Mouse (Mus musculus) 3T3-L1 (cell line): ENCODE results near the gene Ctsw.
A peak's percentile ranks its signal among the peaks of the same experiment; 100 is the strongest.

Experiments used
- DNase-seq: peaks from one replicate; pipeline ENCODE4 v3.0.0-alpha.2; 2015; ENCODE audit warnings: low read depth, low spot score

Gene Ctsw

DNA sequence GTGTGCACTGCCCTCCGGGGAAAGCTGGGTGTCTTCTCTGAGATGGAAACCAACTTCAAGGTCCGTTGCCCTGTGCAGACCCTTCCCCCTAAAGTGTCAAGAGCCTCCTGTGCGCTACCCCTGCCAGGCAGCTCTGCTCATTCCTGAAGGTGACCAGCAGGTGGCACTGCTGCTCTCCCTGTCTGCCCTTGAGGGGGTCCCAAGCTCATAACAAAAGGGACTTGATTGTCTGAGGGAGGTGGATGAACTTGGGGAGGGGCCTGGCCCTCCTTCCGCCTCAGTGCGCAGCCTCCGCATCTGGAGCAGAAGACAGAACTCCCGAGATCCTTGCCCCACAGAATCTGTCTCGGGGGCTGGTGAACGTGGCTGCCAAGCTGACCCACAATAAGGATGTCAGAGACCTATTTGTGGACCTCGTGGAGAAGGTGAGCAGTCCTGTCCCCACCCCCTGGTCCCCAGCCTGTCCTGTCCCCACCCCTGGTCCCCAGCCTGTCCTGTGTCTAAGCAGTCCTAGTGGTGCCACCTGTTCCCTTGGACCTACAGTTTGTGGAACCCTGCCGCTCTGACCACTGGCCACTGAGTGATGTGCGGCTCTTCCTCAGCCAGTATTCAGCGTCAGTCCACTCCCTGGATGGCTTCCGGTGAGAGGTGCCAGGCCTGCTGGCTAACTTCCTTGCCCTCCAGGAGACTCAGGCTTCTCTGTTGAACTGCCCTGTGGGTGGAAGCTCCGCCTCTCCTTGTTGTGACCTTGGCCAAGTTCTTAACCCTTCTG, 4.3 kb downstream of the Ctsw start:
- DNase-seq: peak; percentile 59

DNA sequence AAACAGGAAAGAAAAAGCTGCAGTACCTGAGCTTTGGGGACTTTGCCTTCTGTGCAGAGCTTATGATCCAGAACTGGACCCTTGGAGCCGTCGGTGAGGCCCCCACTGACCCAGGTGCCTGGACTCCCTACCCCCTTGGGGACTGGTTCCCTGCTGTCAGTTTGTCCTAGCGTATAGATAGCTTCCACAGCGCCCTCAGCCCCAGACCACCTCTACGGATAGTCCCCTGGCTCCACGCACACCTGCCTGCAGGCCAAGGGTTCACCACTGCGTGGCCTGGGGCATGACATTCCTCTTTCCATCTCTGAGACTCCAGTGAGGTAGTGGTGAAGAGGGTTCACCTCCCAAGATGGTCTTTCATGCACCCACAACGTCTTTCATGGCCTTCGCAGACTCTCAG, 5.1 kb downstream of the Ctsw start:
- DNase-seq: no peak

DNA sequence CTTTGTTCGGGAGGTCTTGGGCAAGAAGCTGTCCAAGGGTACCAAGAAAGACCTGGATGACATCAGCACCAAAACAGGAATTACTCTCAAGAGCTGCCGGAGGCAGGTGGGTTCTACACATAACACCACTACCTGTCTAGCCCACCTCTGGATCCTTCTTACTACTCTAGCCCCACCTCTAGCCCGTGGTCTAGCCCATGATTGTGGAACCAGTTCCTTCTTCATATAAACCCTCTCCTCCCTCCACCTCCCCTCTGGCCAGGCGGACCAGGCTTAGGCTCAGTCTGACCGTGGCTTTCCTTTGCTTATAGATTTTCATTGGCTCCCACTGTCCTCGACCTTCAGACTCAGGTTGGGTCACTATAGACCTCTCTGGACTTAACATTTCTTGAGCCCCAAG, 6.9 kb downstream of the Ctsw start:
- DNase-seq: no peak

DNA sequence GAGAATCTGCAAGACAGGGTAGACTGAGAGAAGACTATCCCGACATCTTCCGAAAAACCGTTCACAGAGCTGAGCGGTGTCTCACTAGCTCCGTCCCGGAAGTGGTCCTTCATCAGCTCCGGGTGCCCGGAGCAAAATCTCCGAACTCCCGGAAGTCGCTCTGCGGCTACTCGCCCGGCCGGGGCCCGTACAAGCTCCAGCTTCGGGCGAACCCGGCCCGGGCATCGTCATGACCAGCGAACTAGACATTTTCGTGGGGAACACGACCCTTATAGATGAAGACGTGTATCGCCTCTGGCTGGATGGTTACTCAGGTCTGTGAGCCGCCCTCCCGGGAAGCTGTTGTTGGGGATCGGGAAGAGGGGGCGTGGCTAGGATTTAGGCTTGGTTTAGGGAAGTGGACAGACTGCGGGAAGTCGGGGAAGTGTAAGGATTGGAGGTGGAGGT, 7.8 kb downstream of the Ctsw start, which contains the start of gene Fibp:
Gene Fibp (plus strand): TSS at position 151 of the 447 bp plus-strand sequence.
- peak; percentile 94 for DNase-seq

DNA sequence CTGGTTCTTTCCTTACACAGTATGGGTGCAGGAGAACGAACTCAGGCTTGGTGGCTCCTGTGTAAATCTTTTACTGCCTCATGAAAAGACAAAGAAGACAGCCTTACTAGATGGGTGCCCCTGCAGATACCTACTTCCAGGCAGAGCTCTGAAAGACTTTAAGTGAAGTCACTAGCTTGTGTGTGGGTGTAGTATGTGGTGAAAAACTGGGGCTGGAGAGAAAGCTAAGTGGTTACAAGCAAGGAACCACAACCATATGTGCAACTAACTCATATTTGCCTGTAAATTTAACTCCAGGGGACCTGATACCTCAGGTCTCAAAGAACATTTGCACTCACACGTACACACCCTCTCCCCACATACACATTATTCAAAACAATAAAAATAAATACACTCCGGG, 8.4 kb downstream of the Ctsw start:
- DNase-seq: peak; percentile 43

DNA sequence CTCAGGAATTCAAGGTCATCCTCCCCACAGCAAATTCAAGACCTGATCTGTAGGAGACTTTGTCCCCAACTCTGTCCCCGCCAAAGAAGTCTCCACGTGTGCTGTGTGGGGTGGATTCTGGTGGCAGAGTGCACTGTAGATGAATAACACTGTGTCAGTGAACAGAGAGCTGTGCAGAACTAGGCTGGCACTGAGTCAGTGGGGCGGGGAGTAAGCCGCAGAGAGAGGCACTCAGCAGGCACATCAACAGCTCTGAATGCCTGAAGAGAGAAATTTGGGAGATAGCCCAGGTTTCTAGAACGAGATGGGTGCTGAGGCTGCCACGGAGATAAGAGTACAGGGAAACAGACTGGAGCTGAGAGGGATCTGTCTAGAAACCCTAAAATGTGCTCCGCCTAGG, 9.3 kb downstream of the Ctsw start:
- peak; percentile 80 for DNase-seq

DNA sequence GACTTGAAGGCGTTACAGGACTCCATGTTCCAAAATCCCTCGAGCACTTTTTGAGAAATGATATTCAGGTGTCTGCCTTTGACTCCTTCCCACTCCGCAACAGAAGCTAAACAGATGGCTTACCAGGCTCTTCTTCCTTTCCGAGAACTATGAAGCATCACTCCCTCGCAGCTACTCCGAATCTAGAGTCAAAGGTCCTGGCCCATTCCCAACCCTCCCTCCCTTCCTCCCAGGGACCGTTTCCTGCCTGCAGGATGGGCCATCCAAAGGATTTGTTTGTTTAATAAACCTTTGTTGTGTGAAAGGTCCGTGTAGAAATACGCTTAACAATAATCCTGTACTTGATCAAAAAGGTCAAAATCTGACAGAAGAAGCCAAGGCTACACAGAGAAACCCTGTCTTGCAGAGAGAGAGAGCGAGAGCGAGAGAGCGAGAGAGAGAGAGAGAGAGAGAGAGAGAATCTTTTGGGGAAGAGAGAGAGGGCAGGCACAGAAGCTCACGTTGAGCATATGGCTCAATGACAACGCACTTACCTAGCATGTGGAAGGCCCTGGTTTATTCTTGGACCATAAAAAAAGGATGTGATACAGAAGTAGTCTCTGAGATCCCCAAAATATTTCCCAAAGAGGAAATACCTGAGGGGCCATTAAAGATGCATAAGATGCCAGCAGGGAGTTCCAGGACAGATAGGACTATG, 10.4 kb downstream of the Ctsw start, which contains the start of gene Ccdc85b:
Gene Ccdc85b (minus strand): TSS at position 149 of the 697 bp plus-strand sequence.
- no peak for DNase-seq

DNA sequence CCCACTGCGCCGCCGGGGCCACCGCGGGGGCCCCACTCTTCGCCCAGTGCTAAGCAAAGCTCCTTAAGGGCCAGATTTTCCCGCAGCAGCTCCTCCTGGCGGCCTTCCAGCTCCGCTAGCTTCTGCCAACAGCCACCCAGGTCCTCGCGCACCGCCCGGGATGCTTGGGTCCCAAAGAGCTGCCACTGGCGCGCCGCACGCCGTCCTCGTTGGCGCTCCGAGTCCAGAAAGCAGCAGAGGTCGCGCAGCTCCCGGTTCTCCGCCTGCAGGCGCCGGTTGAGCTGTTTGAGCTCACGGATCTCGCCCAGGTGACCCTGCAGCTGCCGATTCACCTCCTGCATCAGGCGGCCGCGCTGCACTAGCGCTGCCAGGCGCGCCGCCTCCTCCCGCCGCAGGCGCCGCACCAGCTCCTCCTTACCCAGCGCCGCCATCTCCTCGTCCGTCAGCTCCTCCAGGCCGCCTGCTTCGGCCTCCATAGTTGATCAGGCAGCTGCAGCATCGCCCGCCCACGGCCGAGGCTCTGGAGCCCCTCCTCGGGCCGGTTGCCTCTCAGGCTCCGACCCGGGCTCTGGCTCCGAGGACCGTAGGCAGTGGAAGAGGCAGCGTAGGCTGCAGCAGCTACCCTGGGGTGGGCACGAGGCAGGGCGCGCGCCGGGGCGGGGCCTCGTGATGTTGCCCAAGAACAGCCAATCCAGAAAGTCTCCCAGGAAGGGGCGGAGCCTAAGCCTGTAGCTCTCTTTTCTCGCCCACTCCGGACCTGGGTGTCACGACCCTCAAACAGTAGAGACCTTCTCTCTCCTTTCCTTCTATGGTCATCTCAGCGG, 11.2 kb downstream of the Ctsw start:
- DNase-seq: peak; percentile 97

DNA sequence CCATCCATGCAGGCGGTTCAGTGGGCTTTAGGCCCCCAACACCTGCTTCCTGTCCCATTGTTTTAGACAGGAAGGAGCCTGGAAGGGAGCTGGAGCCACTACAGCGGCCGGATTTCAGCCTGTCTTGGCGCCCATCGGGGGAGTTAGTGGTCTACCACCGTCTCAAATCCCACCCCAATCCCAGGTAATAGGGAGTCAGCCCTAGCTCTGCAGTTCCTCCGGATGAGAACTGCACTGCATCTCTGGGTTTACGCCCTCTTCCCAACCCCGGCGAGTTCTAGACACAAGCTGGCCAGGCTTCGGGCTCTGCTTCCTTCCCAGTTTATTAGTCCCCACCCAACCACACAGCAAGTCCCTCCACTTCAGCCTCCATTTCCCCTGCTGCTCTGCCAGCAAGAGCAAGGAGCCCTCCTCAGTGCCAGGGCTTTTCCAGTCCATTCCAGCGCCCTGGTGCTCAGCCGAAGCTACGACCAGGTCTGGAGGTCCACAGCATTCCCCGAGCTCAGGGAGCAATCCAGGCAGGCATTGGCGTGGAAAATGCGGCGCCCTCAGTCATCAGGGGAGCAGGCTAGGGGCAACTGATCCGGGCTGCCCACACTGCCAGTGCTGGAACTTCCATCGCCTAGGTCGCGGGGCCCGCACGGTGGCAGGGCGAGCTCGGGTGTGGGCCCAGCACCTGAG, 11.9 kb downstream of the Ctsw start:
- DNase-seq: peak; percentile 56

DNA sequence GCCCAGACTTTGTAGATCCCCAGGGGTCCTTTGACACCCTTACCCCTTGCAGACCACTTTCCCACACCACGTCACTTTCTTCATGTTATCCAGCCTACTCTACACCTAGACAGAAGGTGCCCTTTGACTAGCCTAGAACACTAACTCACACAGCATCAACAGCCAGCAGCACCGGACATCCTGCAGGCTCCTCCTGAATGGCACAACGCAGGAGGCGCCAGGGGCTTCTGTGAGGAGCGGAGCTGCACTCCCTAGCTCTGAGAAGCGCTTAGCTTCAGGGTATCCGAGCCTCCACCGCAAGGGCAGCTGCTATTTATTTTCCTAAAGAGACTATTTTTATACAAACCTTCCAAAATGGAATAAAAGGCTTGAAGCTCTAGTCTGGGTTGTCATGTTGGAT, 12.7 kb downstream of the Ctsw start:
- no peak for DNase-seq

DNA sequence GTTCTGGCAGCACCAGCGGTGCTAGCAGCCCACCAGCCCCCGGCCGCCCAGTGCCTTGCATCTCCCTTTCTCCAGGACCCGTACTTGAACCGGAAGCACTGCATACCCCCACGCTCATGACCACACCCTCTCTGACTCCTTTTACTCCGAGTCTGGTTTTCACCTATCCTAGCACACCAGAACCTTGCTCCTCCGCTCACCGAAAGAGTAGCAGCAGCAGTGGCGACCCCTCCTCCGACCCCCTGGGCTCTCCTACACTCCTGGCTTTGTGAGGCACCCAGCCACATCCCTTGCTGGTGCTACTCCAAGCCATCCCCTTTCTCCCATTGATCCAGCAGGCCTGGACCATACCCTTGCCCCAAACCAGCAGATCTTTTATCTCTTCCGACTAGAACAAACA, 13.3 kb downstream of the Ctsw start:
- no peak for DNase-seq

DNA sequence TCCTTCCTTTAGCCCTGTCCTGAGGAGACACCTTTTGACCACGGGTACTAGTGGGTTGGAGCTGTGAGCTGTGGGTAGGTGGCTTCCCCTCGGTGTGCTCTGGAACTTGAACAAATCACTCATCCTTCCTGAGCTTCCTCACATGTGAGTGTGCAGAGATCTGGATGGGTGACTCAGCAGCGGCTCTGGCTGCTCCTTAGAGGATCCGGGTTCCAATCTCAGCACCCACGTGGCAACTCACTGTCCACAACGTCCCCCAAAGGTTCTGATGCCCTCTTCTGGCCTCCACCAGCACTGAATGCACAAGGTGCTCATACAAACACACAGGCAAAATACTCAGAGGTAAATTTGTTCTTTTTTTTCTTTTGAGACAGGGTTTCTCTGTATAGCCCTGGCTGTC, 16.5 kb downstream of the Ctsw start:
- peak; percentile 86 for DNase-seq

DNA sequence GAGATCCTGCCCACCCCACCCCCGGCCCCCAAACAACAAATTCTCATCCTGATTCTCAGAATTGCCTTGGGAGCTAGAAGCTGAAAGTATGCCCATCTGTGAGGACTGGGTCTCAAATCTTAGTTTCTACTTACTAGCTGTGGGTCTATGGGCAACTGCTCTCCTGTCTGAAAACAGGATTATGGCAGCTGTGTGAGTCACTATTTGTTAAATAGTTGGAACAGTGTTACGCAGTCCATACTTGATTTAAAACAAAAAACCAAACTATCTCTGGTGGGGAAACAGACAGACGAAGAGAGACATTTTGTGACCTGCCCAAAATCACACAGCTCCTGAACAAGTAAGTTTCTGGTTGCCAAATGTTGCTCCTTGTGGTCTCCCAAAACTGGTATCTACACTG, 18.6 kb downstream of the Ctsw start:
- DNase-seq: peak; percentile 65

DNA sequence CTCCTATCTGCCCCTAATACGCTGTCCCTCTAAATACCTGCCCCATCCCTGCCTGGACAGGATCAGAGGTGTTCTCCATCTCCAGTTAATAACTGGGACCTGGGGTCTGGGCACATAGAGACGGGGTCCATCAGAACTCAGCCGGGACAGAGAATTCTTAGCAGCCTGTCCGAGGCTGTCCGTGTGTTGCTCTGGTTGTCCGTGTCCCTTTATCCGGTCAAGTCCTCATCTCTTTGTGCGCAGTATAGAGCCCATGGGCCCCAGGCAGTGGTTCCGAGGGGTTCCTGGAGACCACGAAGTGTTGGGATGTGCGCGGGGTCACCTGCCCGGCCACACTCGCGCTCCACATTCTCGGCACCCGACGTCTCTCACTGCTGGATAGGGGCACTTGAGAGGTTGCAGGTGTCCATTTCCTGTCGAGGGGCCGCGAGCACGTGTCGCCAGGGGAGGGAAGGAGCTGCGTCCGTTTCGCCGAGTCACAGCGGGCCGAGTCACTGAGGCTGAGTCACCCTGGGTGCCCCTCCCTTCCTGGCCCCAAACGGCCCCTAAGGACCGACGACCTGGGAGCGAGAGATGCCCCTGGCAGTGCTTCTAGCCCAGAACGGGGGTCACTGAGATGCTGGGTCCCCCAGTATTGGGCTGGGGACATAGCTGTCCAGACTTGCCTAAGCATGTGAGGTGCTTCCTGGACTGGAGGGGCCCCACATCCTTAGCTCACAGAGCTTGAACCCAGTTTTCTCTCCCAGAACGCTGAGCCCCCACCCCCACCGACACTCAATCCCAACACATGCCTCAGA, 19.8 kb downstream of the Ctsw start:
- peak; percentile 80 for DNase-seq

DNA sequence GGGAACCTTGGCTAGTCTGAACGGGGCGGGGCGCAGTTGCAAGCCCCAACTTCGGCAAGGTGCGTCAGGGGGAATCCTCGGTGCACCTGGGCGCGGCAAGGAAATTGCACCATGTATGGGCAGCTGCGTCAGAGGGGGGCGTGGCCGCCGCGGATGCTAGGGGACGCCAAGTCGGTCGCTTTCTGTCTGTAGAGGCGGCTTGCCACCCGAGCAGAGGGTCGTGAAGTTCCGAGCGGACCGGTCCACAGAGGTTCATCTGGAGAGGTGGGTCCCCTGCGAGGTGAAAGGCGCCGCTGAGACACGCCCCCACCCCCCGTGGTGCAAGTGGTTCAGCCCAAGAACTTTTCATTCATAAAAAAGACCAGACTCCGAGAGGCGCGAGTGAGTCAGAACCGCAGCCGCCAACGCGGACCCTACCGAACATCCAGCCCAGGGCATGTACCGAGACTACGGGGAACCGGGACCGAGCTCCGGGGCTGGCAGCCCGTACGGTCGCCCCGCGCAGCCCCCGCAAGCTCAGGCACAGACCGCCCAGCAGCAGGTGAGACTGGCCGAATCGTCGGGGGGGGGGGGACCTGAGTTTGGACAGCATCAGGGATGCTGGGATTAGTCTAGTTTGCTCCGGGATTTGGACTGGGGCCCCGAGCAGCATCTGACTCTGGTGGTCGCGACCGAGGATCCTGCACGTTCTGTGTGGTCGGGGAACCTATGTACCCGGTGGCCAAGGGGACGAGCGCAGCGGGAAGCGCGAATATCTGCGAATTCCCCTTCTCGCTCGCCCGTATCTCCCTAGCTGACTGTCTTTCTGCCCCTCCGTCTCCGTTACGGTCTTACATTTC, 20.6 kb downstream of the Ctsw start, which contains the start of gene Fosl1:
Gene Fosl1 (plus strand): TSS at position 33 of the 839 bp plus-strand sequence.
- DNase-seq: peak; percentile 85

DNA sequence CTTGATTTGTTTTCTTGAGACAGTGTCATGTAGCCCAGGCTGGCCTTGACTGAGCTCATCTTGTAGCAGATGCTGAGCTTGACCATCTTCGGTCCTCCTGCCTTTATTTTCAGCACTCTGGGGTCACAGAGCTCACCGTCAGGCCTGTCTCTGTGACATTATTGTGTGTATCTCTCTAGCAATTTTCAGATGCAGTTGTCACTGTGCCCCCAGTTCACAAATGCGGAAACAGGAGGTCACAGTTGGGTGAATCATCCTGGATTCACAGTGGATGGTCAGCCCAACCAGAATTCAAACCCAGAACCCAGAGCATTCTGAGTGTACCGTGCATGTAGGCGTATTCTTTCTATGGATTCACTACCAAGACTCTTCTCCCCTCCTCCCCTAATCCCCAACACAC, 22.6 kb downstream of the Ctsw start:
- DNase-seq: no peak

DNA sequence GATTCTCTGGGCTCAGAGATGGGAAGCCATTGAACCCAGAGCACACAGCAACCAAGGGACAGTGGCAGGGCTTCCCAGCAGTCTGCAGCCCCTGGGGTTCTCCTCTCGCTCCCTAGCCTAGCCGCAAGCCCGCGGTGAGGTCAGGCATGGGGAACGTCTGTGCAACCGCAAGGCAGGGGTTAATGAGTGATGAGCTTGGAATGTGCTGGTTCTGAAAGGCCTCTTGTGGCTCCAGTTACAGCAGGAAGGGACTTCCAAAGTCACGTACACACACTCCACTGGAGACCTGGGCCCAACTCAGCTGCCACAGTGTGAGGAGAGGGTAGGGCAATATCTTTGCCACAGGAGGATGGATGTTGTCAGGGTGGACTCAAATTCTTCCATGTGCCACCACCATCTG, 23.4 kb downstream of the Ctsw start:
- peak; percentile 98 for DNase-seq

DNA sequence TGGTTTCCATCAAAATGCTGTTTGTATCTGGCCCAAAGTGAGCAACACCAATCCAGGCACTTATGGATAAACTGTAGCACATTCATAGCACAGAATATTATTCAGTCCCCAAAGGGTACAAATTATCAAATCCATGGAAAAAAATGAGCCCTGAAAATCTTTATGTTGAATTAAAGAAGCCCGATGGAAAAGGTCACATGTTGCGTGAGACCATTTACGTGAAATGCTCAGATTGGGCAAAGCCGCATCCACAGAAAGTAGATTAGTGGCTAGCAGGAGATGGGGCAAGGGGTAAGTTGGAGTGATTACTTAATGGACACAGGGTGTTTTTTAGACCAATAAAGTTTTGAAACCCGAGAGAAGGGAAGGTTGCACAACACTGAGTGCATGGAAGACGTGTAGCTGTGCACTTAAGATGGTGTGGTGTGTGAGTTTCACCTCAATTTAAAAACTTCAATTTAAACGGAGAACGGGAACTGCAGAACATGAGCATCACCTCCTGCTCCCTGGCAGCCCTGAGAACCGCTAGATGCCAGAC, 23.9 kb downstream of the Ctsw start:
- DNase-seq: peak; percentile 84

DNA sequence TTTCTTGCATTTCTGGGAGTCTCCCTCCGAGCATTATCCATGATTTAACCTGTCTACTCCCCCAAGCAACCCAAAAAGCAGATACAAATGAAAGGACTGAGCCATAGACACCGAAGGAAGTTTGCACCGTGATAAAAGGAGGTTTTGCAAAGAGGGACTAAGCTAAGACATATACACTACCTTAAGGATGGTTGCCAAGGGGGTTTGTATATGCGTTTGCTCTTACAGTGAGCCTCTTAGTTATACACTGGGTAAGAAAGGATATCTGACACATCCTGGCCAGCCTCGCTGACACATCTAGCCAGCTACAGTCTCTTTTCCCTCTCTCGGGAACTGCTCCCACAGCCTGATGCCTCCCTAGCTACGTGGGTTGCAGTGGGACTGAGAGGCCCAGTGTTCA, 34.4 kb downstream of the Ctsw start:
- peak; percentile 68 for DNase-seq
